Mouse (Mus musculus) lung, postnatal 0 days (tissue): Measurements from ENCODE around the gene Msmo1. TPM values are rescaled to one million over a fixed set of nuclear protein-coding genes. Genes with fewer than 3 reads are reported as not detected.

Experiments used
- ATAC-seq: fragments of 200-750 bp; cut with Nextera tagmentation; 2 replicates; pipeline ENCODE4 v1.8.0; 2017; ENCODE audit warnings: moderate library complexity
- DNase-seq: peaks from one replicate; pipeline ENCODE4 v3.0.0-alpha.2; 2016; ENCODE audit warnings: low spot score
- H3K27ac ChIP-seq: fragments of 300-500 bp; sonication (generic); 2 replicates; pipeline ENCODE4 v1.5.1; 2014; ENCODE audit warnings: antibody characterized with exemption, mild to moderate bottlenecking, low read length, mixed read lengths
- H3K27me3 ChIP-seq: fragments of 300-500 bp; sonication (generic); replicated peaks from 2 replicates; pipeline ENCODE4 v1.6.1; 2014; ENCODE audit warnings: low read length, mixed read lengths; ENCODE audit not compliant: insufficient read depth
- H3K36me3 ChIP-seq: fragments of 300-500 bp; sonication (generic); 2 replicates; pipeline ENCODE4 v1.6.1; 2014; ENCODE audit warnings: low read length, mixed read lengths; ENCODE audit not compliant: insufficient read depth
- H3K4me1 ChIP-seq: fragments of 300-500 bp; sonication (generic); 2 replicates; pipeline ENCODE4 v1.6.1; 2014; ENCODE audit warnings: antibody characterized with exemption, low read depth, low read length, mixed read lengths; ENCODE audit not compliant: insufficient read depth
- H3K4me2 ChIP-seq: fragments of 300-500 bp; sonication (generic); replicated peaks from 2 replicates; pipeline ENCODE4 v1.6.1; 2014; ENCODE audit warnings: low read depth, mild to moderate bottlenecking, low read length, moderate library complexity, mixed read lengths
- H3K4me3 ChIP-seq: fragments of 300-500 bp; sonication (generic); 2 replicates; pipeline ENCODE4 v1.5.1; 2014; ENCODE audit warnings: low read depth, low read length
- H3K9ac ChIP-seq: fragments of 300-500 bp; sonication (generic); replicated peaks from 2 replicates; pipeline ENCODE4 v1.6.1; 2014; ENCODE audit warnings: low read depth, mild to moderate bottlenecking
- H3K9me3 ChIP-seq: fragments of 300-500 bp; sonication (generic); 2 replicates; pipeline ENCODE4 v1.6.1; 2016; ENCODE audit warnings: low read length, mixed read lengths
- CTCF ChIP-seq: IDR thresholded peaks from 2 replicates; pipeline ENCODE4 v1.5.1; 2016; ENCODE audit warnings: antibody characterized with exemption, mild to moderate bottlenecking
- EP300 ChIP-seq: IDR thresholded peaks from 2 replicates; pipeline ENCODE4 v1.6.1; 2016; ENCODE audit warnings: antibody characterized with exemption, mild to moderate bottlenecking, control low read depth
- WGBS: fragments of 180-500 bp; shearing (Covaris S2); extraction: QIAGEN DNeasy Blood & Tissue Kit; methylation state at CpG from one replicate; pipeline ENCODE4 v1.1.7; 2014; 5-methylcytosine and 5-hydroxymethylcytosine counted together
- polyA plus RNA-seq: library from polyadenylated mRNA; unstranded; fragments of >200 nt; fragmentation: Nextera tagmentation; extraction: Ambion mirVana; gene quantifications from 2 replicates; pipeline ENCODE4 v1.2.1, GENCODE M21; 2015

Msmo1 gene
- polyA plus RNA-seq, 1 experiment from 2014 or later, result 83.1 TPM

- Histone ChIP-seq H3K36me3 (peaks cover 7% of the 10 kb centered on the region), H3K4me1 (no peaks in the 10 kb centered on the region), H3K9ac (no peak overlapping the region), H3K9me3 (no peaks in the 10 kb centered on the region), H3K27ac (no peak overlapping the region), H3K4me2 (no peak overlapping the region), H3K4me3 (no peak overlapping the region), H3K27me3 (no peaks in the 10 kb centered on the region)
- 56% methylated on average over 10 of the region's 10 CpGs for WGBS
- ATAC-seq (no peak), DNase-seq (no peak)
- TF ChIP-seq CTCF (no peak), EP300 (no peak)
These were observed 12.8 kb upstream of the Msmo1 start for GRCm38 (mm10) chr8:64746215-64747058.

GRCm38 (mm10) chr8:64740547-64741211, 7.1 kb upstream of the Msmo1 start:
- ATAC-seq, result no peak
- TF ChIP-seq EP300 (no peak), CTCF (no peak)
- 86% methylated on average over 13 of the region's 13 CpGs for WGBS
- Histone ChIP-seq H3K4me3 (no peak overlapping the region), H3K4me2 (no peak overlapping the region), H3K36me3 (no peaks in the 10 kb centered on the region), H3K9ac (no peak overlapping the region), H3K4me1 (no peaks in the 10 kb centered on the region), H3K27me3 (no peaks in the 10 kb centered on the region), H3K27ac (no peak overlapping the region), H3K9me3 (no peaks in the 10 kb centered on the region)
- no peak for DNase-seq

GRCm38 (mm10) chr8:64738916-64739315, 5.3 kb upstream of the Msmo1 start:
- 65% methylated on average over 1 of the region's 1 CpGs for WGBS
- Histone ChIP-seq H3K9me3 (no peaks in the 10 kb centered on the region), H3K4me1 (no peaks in the 10 kb centered on the region), H3K9ac (no peak overlapping the region), H3K27me3 (no peaks in the 10 kb centered on the region), H3K36me3 (no peaks in the 10 kb centered on the region), H3K4me3 (no peak overlapping the region), H3K4me2 (no peak overlapping the region), H3K27ac (no peak overlapping the region)
- ATAC-seq (no peak), DNase-seq (peak; percentile 18)
- TF ChIP-seq EP300, result no peak
- TF ChIP-seq CTCF, result no peak

- TF ChIP-seq EP300, result no peak
- no peak for TF ChIP-seq CTCF
- ATAC-seq, result no peak
- Histone ChIP-seq H3K9me3 (no peaks in the 10 kb centered on the region), H3K4me1 (peaks cover 5% of the 10 kb centered on the region; the same call in 1 of the 2 replicates), H3K4me2 (no peak overlapping the region), H3K27me3 (no peaks in the 10 kb centered on the region), H3K27ac (no peak overlapping the region), H3K9ac (no peak overlapping the region), H3K36me3 (no peaks in the 10 kb centered on the region), H3K4me3 (no peak overlapping the region)
- WGBS, result 69% methylated on average over 3 of the region's 3 CpGs
- peak; percentile 13 for DNase-seq
These were observed 3.3 kb upstream of the Msmo1 start for GRCm38 (mm10) chr8:64736767-64737323.

- H3K9me3 ChIP-seq, result no peaks in the 10 kb centered on the region
- WGBS, result 83% methylated on average over 8 of the region's 8 CpGs
- no peak for ATAC-seq
These were observed 1.6 kb upstream of the Msmo1 start for GRCm38 (mm10) chr8:64735161-64735560.

GRCm38 (mm10) chr8:64732596-64732995, 996 bp downstream of the Msmo1 start:
- Histone ChIP-seq H3K4me2 (peak overlapping the region; percentile 67), H3K4me1 (peaks cover 5% of the 10 kb centered on the region; the same call in 1 of the 2 replicates), H3K9me3 (no peaks in the 10 kb centered on the region), H3K9ac (peak overlapping the region; percentile 35), H3K36me3 (no peaks in the 10 kb centered on the region), H3K27me3 (no peaks in the 10 kb centered on the region), H3K4me3 (peak overlapping the region; percentile 55), H3K27ac (no peak overlapping the region)
- no peak for ATAC-seq
- no peak for DNase-seq
- TF ChIP-seq EP300, result no peak
- no peak for TF ChIP-seq CTCF
- 8% methylated on average over 9 of the region's 9 CpGs for WGBS

More at GRCm38 (mm10) chr8:64735161-64735560, 1.6 kb upstream of the Msmo1 start:
- Histone ChIP-seq H3K4me1 (peaks cover 5% of the 10 kb centered on the region; the same call in 1 of the 2 replicates), H3K4me3 (no peak overlapping the region), H3K9ac (no peak overlapping the region), H3K36me3 (no peaks in the 10 kb centered on the region), H3K27ac (no peak overlapping the region), H3K4me2 (no peak overlapping the region), H3K27me3 (no peaks in the 10 kb centered on the region)
- DNase-seq, result no peak
- TF ChIP-seq EP300, result no peak
- TF ChIP-seq CTCF, result no peak
